Mouse (Mus musculus): ENCODE results near the gene Zfp276.

DNA sequence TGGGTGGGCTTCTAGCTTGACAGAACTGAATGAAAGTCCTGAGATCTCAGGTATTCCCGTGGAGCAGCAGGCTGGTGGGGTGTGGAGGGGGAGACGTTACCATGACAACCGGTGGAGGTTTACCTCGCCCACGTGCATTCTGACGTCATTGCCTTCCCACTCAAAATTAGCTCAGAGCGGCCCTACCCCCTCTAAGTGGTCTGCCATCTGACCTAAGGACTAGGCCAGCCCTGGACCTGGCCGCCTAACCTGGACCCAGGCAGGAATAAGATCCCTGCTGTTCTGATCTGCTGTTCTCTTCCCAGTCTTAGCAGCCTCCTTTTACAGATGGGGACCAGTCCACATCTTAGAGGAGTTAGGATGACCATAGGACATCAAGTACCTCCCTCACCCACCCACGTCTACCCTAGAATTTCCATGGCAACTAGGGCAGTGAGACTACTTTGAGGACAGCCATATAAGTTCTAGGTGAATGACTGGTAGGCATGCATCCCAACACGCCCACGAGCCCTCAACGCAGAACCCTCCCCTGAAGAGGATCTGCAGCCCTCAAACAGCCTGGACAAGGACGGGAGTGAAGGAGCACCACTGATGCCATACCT is 19.0 kb upstream of the Zfp276 start:
- TF ChIP-seq CTCF (IDR thresholded peaks at IDR 0.05; ENCODE audit: extremely low read depth, insufficient read length, insufficient replicate concordance, low read depth, low read length) (no peak), POLR2A (IDR thresholded peaks at IDR 0.05; ENCODE audit: low read depth, low read length) (no peak)

All from small intestine, adult 2 months (tissue).